Mouse (Mus musculus): ENCODE data around the gene Osbpl7. TPM values are rescaled to one million over a fixed set of nuclear protein-coding genes. Genes with fewer than 3 reads are reported as not detected.
A peak's percentile ranks its signal among the peaks of the same experiment; 100 is the strongest.

Osbpl7 gene
- polyA plus RNA-seq, 1 experiment from 2014 or later = 10.2 TPM

GRCm38 (mm10) chr11:97074235-97074634 is 23.8 kb downstream of the Osbpl7 start:
- no peaks in the 10 kb centered on the region for H3K36me3 ChIP-seq (ENCODE audit: insufficient read depth, low read length)
- no peak overlapping the region for H3K27ac ChIP-seq (ENCODE audit: low read length)
- WGBS = 62% methylated on average over 8 of the region's 8 CpGs
- H3K4me3 ChIP-seq (ENCODE audit: low read length) = no peak overlapping the region
- no peak overlapping the region for H3K4me2 ChIP-seq (replicated peaks; ENCODE audit: low read depth, low read length)
- H3K4me1 ChIP-seq (ENCODE audit: insufficient read depth, low read length) = no peaks in the 10 kb centered on the region
- no peak overlapping the region for H3K9ac ChIP-seq (replicated peaks; ENCODE audit: low read length)
- no peaks in the 10 kb centered on the region for H3K9me3 ChIP-seq (ENCODE audit: low read length)
- no peak for ATAC-seq (ENCODE audit: low FRiP score, low TSS enrichment)
- no peaks in the 10 kb centered on the region for H3K27me3 ChIP-seq (ENCODE audit: insufficient read depth, low read length)

DNA sequence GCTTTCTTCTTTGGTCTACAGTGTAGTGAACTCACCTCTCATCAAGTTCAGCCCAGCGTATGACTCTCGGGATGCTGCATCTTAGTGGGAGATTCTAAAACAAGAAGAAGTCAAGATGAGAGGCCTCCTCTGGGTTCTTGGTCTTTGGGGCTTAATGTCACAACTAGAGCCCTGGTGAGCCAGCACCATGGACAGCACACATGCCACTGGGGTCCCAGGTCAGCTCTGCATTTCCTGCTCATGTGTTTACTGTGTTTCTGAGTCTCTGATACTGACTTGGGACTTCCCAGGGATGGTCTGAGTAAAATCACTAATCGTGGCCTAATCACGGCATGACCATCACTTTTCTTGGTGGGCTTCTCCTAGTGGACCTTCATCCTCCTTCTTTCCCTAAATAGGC is 28.3 kb downstream of the Osbpl7 start:
- Histone ChIP-seq H3K9ac (replicated peaks; ENCODE audit: low read length) (no peak overlapping the region), H3K9me3 (ENCODE audit: low read length) (no peaks in the 10 kb centered on the region), H3K27ac (ENCODE audit: low read length) (no peak overlapping the region), H3K27me3 (ENCODE audit: insufficient read depth, low read length) (no peaks in the 10 kb centered on the region), H3K4me1 (ENCODE audit: insufficient read depth, low read length) (peaks cover 8% of the 10 kb centered on the region), H3K4me2 (replicated peaks; ENCODE audit: low read depth, low read length) (no peak overlapping the region), H3K36me3 (ENCODE audit: insufficient read depth, low read length) (no peaks in the 10 kb centered on the region), H3K4me3 (ENCODE audit: low read length) (no peak overlapping the region)
- ATAC-seq (ENCODE audit: low FRiP score, low TSS enrichment) = no peak
- WGBS = 48% methylated on average over 4 of the region's 4 CpGs

DNA sequence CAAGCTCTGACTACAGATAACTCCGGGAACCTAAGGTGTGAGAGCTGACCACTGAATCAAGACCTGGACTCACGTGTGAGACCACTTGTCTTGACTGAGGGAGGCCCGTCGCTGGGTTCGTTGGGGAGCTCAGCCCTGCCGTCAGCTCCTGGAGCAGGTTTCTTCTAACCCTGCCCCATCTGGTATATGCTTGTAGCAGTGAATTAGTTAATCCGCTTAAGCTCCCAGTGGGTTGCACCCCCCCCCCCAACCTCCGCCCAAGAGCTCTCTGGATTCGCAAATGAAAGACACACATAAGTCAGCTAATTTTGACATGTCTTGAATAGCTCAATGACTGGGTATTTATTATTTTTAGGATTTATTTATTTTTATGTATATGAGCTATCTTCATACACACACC is 29.9 kb downstream of the Osbpl7 start:
- no peak overlapping the region for H3K9ac ChIP-seq (replicated peaks; ENCODE audit: low read length)
- H3K36me3 ChIP-seq (ENCODE audit: insufficient read depth, low read length) = no peaks in the 10 kb centered on the region
- no peak overlapping the region for H3K4me3 ChIP-seq (ENCODE audit: low read length)
- ATAC-seq (ENCODE audit: low FRiP score, low TSS enrichment) = no peak
- no peak overlapping the region for H3K4me2 ChIP-seq (replicated peaks; ENCODE audit: low read depth, low read length)
- H3K27ac ChIP-seq (ENCODE audit: low read length) = no peak overlapping the region
- H3K27me3 ChIP-seq (ENCODE audit: insufficient read depth, low read length) = 0 out of 2 replicates have a peak, but pooled peaks cover 3% of the 10 kb centered on the region
- WGBS = 55% methylated on average over 9 of the region's 9 CpGs
- H3K4me1 ChIP-seq (ENCODE audit: insufficient read depth, low read length) = peaks cover 12% of the 10 kb centered on the region
- no peaks in the 10 kb centered on the region for H3K9me3 ChIP-seq (ENCODE audit: low read length)

GRCm38 (mm10) chr11:97082977-97083376 is 32.5 kb downstream of the Osbpl7 start:
- Histone ChIP-seq H3K4me3 (ENCODE audit: low read length) (no peak overlapping the region), H3K27me3 (ENCODE audit: insufficient read depth, low read length) (0 out of 2 replicates have a peak, but pooled peaks cover 3% of the 10 kb centered on the region), H3K4me1 (ENCODE audit: insufficient read depth, low read length) (peaks cover 12% of the 10 kb centered on the region), H3K36me3 (ENCODE audit: insufficient read depth, low read length) (no peaks in the 10 kb centered on the region), H3K4me2 (replicated peaks; ENCODE audit: low read depth, low read length) (no peak overlapping the region), H3K9me3 (ENCODE audit: low read length) (no peaks in the 10 kb centered on the region), H3K9ac (replicated peaks; ENCODE audit: low read length) (no peak overlapping the region), H3K27ac (ENCODE audit: low read length) (no peak overlapping the region)
- 36% methylated on average over 11 of the region's 11 CpGs for WGBS
- no peak for ATAC-seq (ENCODE audit: low FRiP score, low TSS enrichment)

- Histone ChIP-seq H3K36me3 (ENCODE audit: insufficient read depth, low read length) (no peaks in the 10 kb centered on the region), H3K4me1 (ENCODE audit: insufficient read depth, low read length) (peaks cover 12% of the 10 kb centered on the region), H3K4me2 (replicated peaks; ENCODE audit: low read depth, low read length) (peak overlapping the region; percentile 19), H3K4me3 (ENCODE audit: low read length) (no peak overlapping the region), H3K9ac (replicated peaks; ENCODE audit: low read length) (peak overlapping the region; percentile 49), H3K27me3 (ENCODE audit: insufficient read depth, low read length) (0 out of 2 replicates have a peak, but pooled peaks cover 3% of the 10 kb centered on the region), H3K9me3 (ENCODE audit: low read length) (peaks cover 2% of the 10 kb centered on the region; the same call in 1 of the 2 replicates), H3K27ac (ENCODE audit: low read length) (no peak overlapping the region)
- ATAC-seq (ENCODE audit: low FRiP score, low TSS enrichment) = 0 out of 2 replicates have a peak, but pooled peaks have one; percentile 39
- 14% methylated on average over 22 of the region's 22 CpGs for WGBS
These were observed 33.1 kb downstream of the Osbpl7 start for GRCm38 (mm10) chr11:97083401-97084140.

DNA sequence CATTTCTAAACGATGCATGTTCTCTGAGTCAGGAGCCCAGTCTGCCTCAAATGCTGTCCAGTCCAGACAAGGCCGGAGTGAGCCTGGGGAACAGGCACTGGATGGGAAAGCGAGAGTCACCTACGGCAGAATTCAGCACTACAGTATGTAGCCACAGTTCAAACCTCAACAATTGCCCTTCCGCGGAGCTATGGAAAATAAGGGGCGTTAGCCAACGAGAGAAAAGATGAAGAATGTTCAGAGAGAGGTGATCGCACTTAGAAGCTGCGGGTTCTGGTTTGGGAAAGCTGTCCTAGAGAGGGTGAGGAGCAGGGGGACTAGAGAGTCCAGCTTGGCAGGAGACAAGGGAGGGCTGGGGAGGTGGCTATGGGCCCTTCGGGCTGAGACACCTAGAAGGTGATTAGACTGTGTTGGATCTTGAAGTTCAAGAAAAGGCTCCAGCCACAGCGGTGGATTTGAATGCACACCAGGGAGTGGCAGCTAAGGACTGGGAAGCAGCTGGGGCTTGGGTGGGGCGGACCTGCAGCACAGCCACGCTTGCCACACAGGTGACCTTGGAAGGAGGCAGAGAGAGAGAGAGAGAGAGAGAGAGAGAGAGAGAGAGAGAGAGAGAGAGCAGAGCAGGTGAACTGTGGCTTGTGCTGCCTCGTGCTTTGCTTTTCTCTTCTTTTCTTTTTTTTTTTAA is 34.5 kb downstream of the Osbpl7 start:
- Histone ChIP-seq H3K27me3 (ENCODE audit: insufficient read depth, low read length) (0 out of 2 replicates have a peak, but pooled peaks cover 3% of the 10 kb centered on the region), H3K4me1 (ENCODE audit: insufficient read depth, low read length) (peaks cover 12% of the 10 kb centered on the region), H3K4me2 (replicated peaks; ENCODE audit: low read depth, low read length) (no peak overlapping the region), H3K9ac (replicated peaks; ENCODE audit: low read length) (no peak overlapping the region), H3K36me3 (ENCODE audit: insufficient read depth, low read length) (no peaks in the 10 kb centered on the region), H3K9me3 (ENCODE audit: low read length) (peaks cover 8% of the 10 kb centered on the region; the same call in 1 of the 2 replicates), H3K4me3 (ENCODE audit: low read length) (no peak overlapping the region), H3K27ac (ENCODE audit: low read length) (no peak overlapping the region)
- no peak for ATAC-seq (ENCODE audit: low FRiP score, low TSS enrichment)
- WGBS = 84% methylated on average over 15 of the region's 15 CpGs

DNA sequence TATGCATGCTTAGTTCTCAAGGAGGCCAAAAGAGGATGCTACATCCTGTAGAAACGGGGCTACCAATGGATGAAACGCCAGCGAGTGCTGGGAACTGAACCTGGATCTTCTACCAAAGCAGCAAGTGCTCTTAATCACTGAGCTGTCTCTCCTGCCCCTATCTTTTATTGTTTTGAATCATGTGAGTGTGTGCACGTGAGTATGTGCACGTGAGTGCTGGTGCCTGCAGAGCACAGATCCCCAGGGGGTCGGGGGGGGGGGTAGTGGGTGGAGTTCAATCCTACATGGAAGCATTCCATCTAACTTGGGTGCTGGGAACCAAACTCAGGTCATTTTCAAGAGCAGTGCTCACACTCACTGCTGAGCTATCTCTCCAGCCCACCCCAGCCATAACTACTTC is 35.9 kb downstream of the Osbpl7 start:
- no peaks in the 10 kb centered on the region for H3K36me3 ChIP-seq (ENCODE audit: insufficient read depth, low read length)
- peaks cover 12% of the 10 kb centered on the region for H3K4me1 ChIP-seq (ENCODE audit: insufficient read depth, low read length)
- H3K27me3 ChIP-seq (ENCODE audit: insufficient read depth, low read length) = 0 out of 2 replicates have a peak, but pooled peaks cover 3% of the 10 kb centered on the region
- H3K4me2 ChIP-seq (replicated peaks; ENCODE audit: low read depth, low read length) = no peak overlapping the region
- no peak overlapping the region for H3K9ac ChIP-seq (replicated peaks; ENCODE audit: low read length)
- ATAC-seq (ENCODE audit: low FRiP score, low TSS enrichment) = no peak
- H3K27ac ChIP-seq (ENCODE audit: low read length) = no peak overlapping the region
- H3K9me3 ChIP-seq (ENCODE audit: low read length) = peaks cover 8% of the 10 kb centered on the region; the same call in 1 of the 2 replicates
- 80% methylated on average over 6 of the region's 6 CpGs for WGBS
- H3K4me3 ChIP-seq (ENCODE audit: low read length) = no peak overlapping the region

DNA sequence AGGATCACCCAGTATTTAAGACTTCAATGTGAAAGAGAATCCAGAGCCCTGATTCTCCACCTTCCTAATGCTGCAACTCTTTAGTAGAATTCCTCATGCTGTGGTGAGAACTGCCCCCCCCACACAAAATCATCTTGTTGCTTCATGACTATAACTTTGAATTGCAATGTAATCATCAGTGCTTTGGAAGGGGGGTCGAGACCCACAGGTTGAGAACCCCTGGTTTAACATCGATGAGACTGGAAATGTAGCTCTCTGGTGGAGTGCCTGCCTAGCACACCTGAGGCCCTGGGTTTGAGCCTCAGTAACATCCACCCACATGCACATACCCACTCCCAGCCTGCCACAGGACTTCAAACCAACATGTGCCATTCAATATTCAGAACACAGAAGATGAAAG is 44.2 kb downstream of the Osbpl7 start:
- no peaks in the 10 kb centered on the region for H3K9me3 ChIP-seq (ENCODE audit: low read length)

GRCm38 (mm10) chr11:97098791-97099190 is 48.4 kb downstream of the Osbpl7 start:
- WGBS = 19% methylated on average over 18 of the region's 18 CpGs
- Histone ChIP-seq H3K9me3 (ENCODE audit: low read length) (no peaks in the 10 kb centered on the region), H3K4me2 (replicated peaks; ENCODE audit: low read depth, low read length) (no peak overlapping the region; the same call in 1 of the 2 replicates), H3K27me3 (ENCODE audit: insufficient read depth, low read length) (peaks cover 18% of the 10 kb centered on the region), H3K4me1 (ENCODE audit: insufficient read depth, low read length) (no peaks in the 10 kb centered on the region; the same call in 1 of the 2 replicates), H3K9ac (replicated peaks; ENCODE audit: low read length) (no peak overlapping the region), H3K4me3 (ENCODE audit: low read length) (no peak overlapping the region), H3K27ac (ENCODE audit: low read length) (no peak overlapping the region), H3K36me3 (ENCODE audit: insufficient read depth, low read length) (no peaks in the 10 kb centered on the region)
- ATAC-seq (ENCODE audit: low FRiP score, low TSS enrichment) = peak; percentile 35; the same call in 1 of the 2 replicates

More for the DNA sequence above, 44.2 kb downstream of the Osbpl7 start:
- H3K4me3 ChIP-seq (ENCODE audit: low read length) = no peak overlapping the region
- H3K27ac ChIP-seq (ENCODE audit: low read length) = no peak overlapping the region
- H3K4me1 ChIP-seq (ENCODE audit: insufficient read depth, low read length) = no peaks in the 10 kb centered on the region; the same call in 1 of the 2 replicates
- peaks cover 10% of the 10 kb centered on the region for H3K27me3 ChIP-seq (ENCODE audit: insufficient read depth, low read length)
- ATAC-seq (ENCODE audit: low FRiP score, low TSS enrichment) = no peak
- H3K36me3 ChIP-seq (ENCODE audit: insufficient read depth, low read length) = no peaks in the 10 kb centered on the region
- H3K4me2 ChIP-seq (replicated peaks; ENCODE audit: low read depth, low read length) = no peak overlapping the region
- 75% methylated on average over 2 of the region's 2 CpGs for whole genome bisulfite sequencing
- H3K9ac ChIP-seq (replicated peaks; ENCODE audit: low read length) = no peak overlapping the region

All from kidney, embryonic 16.5 days (tissue).